Mouse (Mus musculus): ENCODE data around the gene Tox2. TPM values are rescaled to one million over a fixed set of nuclear protein-coding genes. Genes with fewer than 3 reads are reported as not detected.

The Tox2 gene
- polyA plus RNA-seq, 1 experiment from 2014 or later = 26.6 TPM

- WGBS = 87% methylated on average over 8 of the region's 8 CpGs
- Histone ChIP-seq H3K36me3 (replicated peaks) (peaks cover 19% of the 10 kb centered on the region), H3K27me3 (ENCODE audit: poor library complexity, severe bottlenecking) (peaks cover 27% of the 10 kb centered on the region), H3K4me1 (peaks cover 37% of the 10 kb centered on the region), H3K4me3 (no peak overlapping the region), H3K9me3 (no peaks in the 10 kb centered on the region), H3K27ac (no peak overlapping the region)
- no peak for DNase-seq (ENCODE audit: extremely low spot score, low spot score)
These were observed 6.2 kb downstream of the Tox2 start for GRCm38 (mm10) chr2:163209139-163209538.

DNA sequence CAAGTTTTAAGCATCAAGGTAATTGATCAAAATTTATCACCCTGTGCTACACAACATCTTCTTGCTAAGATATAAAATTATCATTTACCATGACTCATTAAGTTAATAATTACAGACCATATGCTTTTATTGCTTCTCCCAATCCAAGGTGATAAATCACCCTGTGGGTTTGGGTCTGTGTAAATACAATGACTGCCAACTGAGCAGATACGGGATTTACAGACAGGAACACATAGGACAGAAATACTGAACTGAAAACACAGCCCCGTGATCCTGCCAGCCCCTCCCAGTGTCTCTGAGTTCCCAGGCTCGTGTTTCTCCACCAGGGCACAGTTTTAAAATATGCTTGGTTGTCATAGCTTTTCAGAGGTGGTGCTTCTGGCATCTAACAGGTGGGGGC is 10.2 kb downstream of the Tox2 start:
- WGBS = 76% methylated on average over 3 of the region's 3 CpGs
- no peaks in the 10 kb centered on the region for H3K9me3 ChIP-seq
- no peaks in the 10 kb centered on the region for H3K27me3 ChIP-seq (ENCODE audit: poor library complexity, severe bottlenecking)
- no peak overlapping the region for H3K27ac ChIP-seq
- DNase-seq (ENCODE audit: extremely low spot score, low spot score) = no peak
- H3K4me1 ChIP-seq = peaks cover 11% of the 10 kb centered on the region
- H3K4me3 ChIP-seq = no peak overlapping the region
- H3K36me3 ChIP-seq (replicated peaks) = peaks cover 15% of the 10 kb centered on the region

DNA sequence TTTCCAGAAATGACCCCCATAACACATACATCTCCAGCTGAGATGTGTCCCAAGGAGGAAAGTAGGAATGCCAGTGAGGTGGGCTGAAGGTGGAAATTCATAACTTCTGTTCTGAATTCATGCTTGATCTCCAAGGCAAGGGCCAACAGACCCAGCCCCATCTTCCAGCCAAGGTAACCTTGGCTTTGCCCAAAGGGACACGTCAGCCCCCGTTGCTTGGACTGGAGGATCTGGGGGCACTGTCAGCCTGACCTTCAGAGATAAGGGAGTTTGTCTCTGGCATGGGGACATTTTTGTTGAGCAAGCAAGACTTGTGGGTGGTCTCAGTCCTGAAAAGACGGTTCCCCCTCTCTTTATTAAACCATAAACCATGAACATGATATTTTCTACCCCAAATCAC is 15.2 kb downstream of the Tox2 start:
- WGBS = 84% methylated on average over 3 of the region's 3 CpGs
- DNase-seq (ENCODE audit: extremely low spot score, low spot score) = no peak

DNA sequence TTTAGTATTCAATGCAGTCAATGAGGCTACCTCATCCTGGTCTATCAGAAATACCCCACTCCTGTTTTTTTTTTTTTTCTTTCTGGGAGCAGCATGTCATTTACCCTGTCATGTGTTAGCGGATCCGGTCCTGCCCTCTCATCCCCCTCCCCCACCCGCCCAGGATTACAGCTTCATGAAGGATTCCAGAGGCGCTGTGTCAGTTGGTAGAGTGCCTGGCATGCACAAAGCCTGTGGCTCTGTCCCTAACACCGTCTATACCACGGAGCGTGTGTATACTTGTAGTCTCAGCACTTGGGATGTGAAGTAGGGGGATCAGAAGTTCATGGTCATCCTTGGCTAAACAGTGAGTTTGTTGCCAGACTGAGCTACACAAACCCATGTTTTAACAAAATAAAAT is 15.6 kb downstream of the Tox2 start:
- no peak overlapping the region for H3K27ac ChIP-seq
- DNase-seq (ENCODE audit: extremely low spot score, low spot score) = no peak
- no peaks in the 10 kb centered on the region for H3K36me3 ChIP-seq (replicated peaks)
- H3K9me3 ChIP-seq = no peaks in the 10 kb centered on the region
- WGBS = 70% methylated on average over 7 of the region's 7 CpGs
- H3K4me1 ChIP-seq = peaks cover 24% of the 10 kb centered on the region
- H3K27me3 ChIP-seq (ENCODE audit: poor library complexity, severe bottlenecking) = no peaks in the 10 kb centered on the region
- no peak overlapping the region for H3K4me3 ChIP-seq

More for the DNA sequence above, 15.2 kb downstream of the Tox2 start:
- H3K27me3 ChIP-seq (ENCODE audit: poor library complexity, severe bottlenecking) = no peaks in the 10 kb centered on the region
- H3K9me3 ChIP-seq = no peaks in the 10 kb centered on the region
- H3K4me3 ChIP-seq = no peak overlapping the region
- H3K27ac ChIP-seq = no peak overlapping the region
- peaks cover 27% of the 10 kb centered on the region for H3K4me1 ChIP-seq
- no peaks in the 10 kb centered on the region for H3K36me3 ChIP-seq (replicated peaks)

DNA sequence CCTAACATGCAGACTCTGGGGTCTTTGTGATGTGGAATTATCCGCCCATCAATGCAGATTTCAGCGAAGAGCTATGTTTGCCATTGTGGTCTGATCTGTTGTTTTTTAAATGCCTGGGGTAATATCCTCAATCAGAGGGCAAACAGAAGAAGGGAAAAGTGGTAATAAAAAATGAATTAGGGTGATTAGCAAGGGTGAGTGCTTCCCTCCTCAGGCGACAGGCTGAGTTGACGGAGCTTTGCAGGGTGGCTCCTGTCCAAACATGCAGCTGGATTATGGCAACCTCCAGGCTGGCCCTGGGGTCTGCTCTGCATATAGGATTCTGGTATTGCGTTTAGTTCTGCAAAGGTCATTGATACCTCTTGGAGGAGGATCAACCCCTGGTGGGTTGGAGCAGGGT is 16.5 kb downstream of the Tox2 start:
- Histone ChIP-seq H3K9me3 (no peaks in the 10 kb centered on the region), H3K27ac (no peak overlapping the region), H3K4me1 (peaks cover 32% of the 10 kb centered on the region), H3K27me3 (ENCODE audit: poor library complexity, severe bottlenecking) (no peaks in the 10 kb centered on the region), H3K36me3 (replicated peaks) (no peaks in the 10 kb centered on the region), H3K4me3 (no peak overlapping the region)
- no peak for DNase-seq (ENCODE audit: extremely low spot score, low spot score)
- WGBS = 74% methylated on average over 5 of the region's 5 CpGs

- 94% methylated on average over 11 of the region's 11 CpGs for WGBS
- Histone ChIP-seq H3K9me3 (no peaks in the 10 kb centered on the region), H3K4me3 (no peak overlapping the region), H3K36me3 (replicated peaks) (no peaks in the 10 kb centered on the region), H3K27ac (no peak overlapping the region), H3K4me1 (peaks cover 40% of the 10 kb centered on the region), H3K27me3 (ENCODE audit: poor library complexity, severe bottlenecking) (no peaks in the 10 kb centered on the region)
- no peak for DNase-seq (ENCODE audit: extremely low spot score, low spot score)
These were observed 17.8 kb downstream of the Tox2 start for GRCm38 (mm10) chr2:163220706-163221105.

GRCm38 (mm10) chr2:163225302-163225701 is 22.4 kb downstream of the Tox2 start:
- 88% methylated on average over 15 of the region's 15 CpGs for WGBS
- Histone ChIP-seq H3K36me3 (replicated peaks) (no peaks in the 10 kb centered on the region), H3K9me3 (no peaks in the 10 kb centered on the region), H3K4me1 (peaks cover 51% of the 10 kb centered on the region), H3K27me3 (ENCODE audit: poor library complexity, severe bottlenecking) (no peaks in the 10 kb centered on the region), H3K4me3 (no peak overlapping the region), H3K27ac (0 out of 2 replicates have a peak overlapping the region, but pooled peaks have one; percentile 46)
- DNase-seq (ENCODE audit: extremely low spot score, low spot score) = no peak

GRCm38 (mm10) chr2:163229050-163229449 is 26.1 kb downstream of the Tox2 start:
- Histone ChIP-seq H3K4me3 (no peak overlapping the region), H3K27ac (no peak overlapping the region; the same call in 1 of the 2 replicates), H3K27me3 (ENCODE audit: poor library complexity, severe bottlenecking) (no peaks in the 10 kb centered on the region), H3K36me3 (replicated peaks) (no peaks in the 10 kb centered on the region), H3K4me1 (peaks cover 54% of the 10 kb centered on the region), H3K9me3 (no peaks in the 10 kb centered on the region)
- no peak for DNase-seq (ENCODE audit: extremely low spot score, low spot score)
- 86% methylated on average over 9 of the region's 9 CpGs for WGBS

- H3K36me3 ChIP-seq (replicated peaks) = no peaks in the 10 kb centered on the region
- peaks cover 55% of the 10 kb centered on the region for H3K4me1 ChIP-seq
- no peaks in the 10 kb centered on the region for H3K27me3 ChIP-seq (ENCODE audit: poor library complexity, severe bottlenecking)
- DNase-seq (ENCODE audit: extremely low spot score, low spot score) = no peak
- WGBS = 89% methylated on average over 13 of the region's 13 CpGs
- no peak overlapping the region for H3K4me3 ChIP-seq
- no peaks in the 10 kb centered on the region for H3K9me3 ChIP-seq
- H3K27ac ChIP-seq = no peak overlapping the region
These were observed 29.0 kb downstream of the Tox2 start for GRCm38 (mm10) chr2:163231781-163232534.

DNA sequence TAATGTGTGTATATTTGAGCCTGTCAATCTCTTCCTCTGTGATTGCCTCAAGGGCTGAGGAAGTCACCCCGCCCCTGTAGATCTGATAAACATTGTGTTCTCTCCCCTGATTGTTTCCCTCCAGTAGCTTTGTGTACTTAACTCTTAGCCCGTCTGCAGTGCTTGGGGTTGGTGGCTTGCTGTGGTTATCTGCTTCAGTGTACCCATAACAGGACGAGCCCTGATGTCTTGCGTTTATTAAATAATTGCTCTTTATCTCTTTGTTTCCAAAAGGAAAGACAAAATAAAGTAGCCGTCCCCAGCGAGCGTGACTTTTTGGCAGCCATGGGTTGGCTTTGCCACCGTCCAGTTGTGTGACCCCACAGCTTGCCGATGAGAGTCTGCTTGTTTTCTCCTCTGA is 30.7 kb downstream of the Tox2 start:
- Histone ChIP-seq H3K4me1 (peaks cover 55% of the 10 kb centered on the region), H3K9me3 (no peaks in the 10 kb centered on the region), H3K27me3 (ENCODE audit: poor library complexity, severe bottlenecking) (no peaks in the 10 kb centered on the region), H3K36me3 (replicated peaks) (no peaks in the 10 kb centered on the region), H3K4me3 (no peak overlapping the region), H3K27ac (no peak overlapping the region)
- 86% methylated on average over 9 of the region's 9 CpGs for WGBS
- no peak for DNase-seq (ENCODE audit: extremely low spot score, low spot score)

DNA sequence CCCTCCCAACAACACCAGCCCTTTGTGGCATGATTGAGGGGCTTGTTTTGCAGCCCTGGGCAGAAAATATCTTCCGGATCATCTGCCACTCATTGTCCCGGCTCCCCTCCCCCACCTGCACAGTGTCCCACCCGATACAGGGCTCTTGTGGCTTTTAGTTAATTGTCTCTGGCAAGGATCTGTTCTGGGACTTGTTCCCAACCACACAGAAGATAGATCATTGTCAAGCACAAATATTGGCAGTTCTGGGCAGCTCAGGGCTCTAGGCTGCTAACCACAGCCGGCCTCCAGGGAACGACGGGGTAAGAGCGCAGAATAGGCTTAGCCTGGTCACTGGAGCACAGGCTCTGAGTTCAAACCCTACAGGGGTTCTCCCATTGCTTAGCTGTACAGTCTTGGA is 33.1 kb downstream of the Tox2 start:
- Histone ChIP-seq H3K27ac (peak overlapping the region; percentile 58), H3K4me1 (peaks cover 55% of the 10 kb centered on the region), H3K4me3 (no peak overlapping the region), H3K36me3 (replicated peaks) (no peaks in the 10 kb centered on the region), H3K27me3 (ENCODE audit: poor library complexity, severe bottlenecking) (no peaks in the 10 kb centered on the region), H3K9me3 (no peaks in the 10 kb centered on the region)
- no peak for DNase-seq (ENCODE audit: extremely low spot score, low spot score)
- 64% methylated on average over 7 of the region's 7 CpGs for WGBS

- no peak overlapping the region for H3K4me3 ChIP-seq
- 87% methylated on average over 12 of the region's 12 CpGs for WGBS
- H3K4me1 ChIP-seq = peaks cover 57% of the 10 kb centered on the region
- H3K9me3 ChIP-seq = no peaks in the 10 kb centered on the region
- no peaks in the 10 kb centered on the region for H3K36me3 ChIP-seq (replicated peaks)
- no peaks in the 10 kb centered on the region for H3K27me3 ChIP-seq (ENCODE audit: poor library complexity, severe bottlenecking)
- H3K27ac ChIP-seq = no peak overlapping the region
- DNase-seq (ENCODE audit: extremely low spot score, low spot score) = no peak
These were observed 35.1 kb downstream of the Tox2 start for GRCm38 (mm10) chr2:163237999-163238529.

GRCm38 (mm10) chr2:163239945-163240344 is 37.0 kb downstream of the Tox2 start:
- WGBS = 74% methylated on average over 8 of the region's 8 CpGs
- Histone ChIP-seq H3K27ac (no peak overlapping the region), H3K36me3 (replicated peaks) (no peaks in the 10 kb centered on the region), H3K4me3 (no peak overlapping the region), H3K4me1 (peaks cover 67% of the 10 kb centered on the region), H3K9me3 (no peaks in the 10 kb centered on the region), H3K27me3 (ENCODE audit: poor library complexity, severe bottlenecking) (no peaks in the 10 kb centered on the region)
- DNase-seq (ENCODE audit: extremely low spot score, low spot score) = no peak

All from forebrain, embryonic 10.5 days (tissue).